Mouse (Mus musculus) hindbrain, postnatal 0 days (tissue): ENCODE data around the gene Dexi. TPM values are rescaled to one million over a fixed set of nuclear protein-coding genes. Genes with fewer than 3 reads are reported as not detected.

Experiments
- ATAC-seq: fragments of 200-750 bp; cut with Nextera tagmentation; 2 replicates; pipeline ENCODE4 v1.8.0; 2017; ENCODE audit warnings: mild to moderate bottlenecking, moderate TSS enrichment, moderate library complexity
- DNase-seq: peaks from one replicate; pipeline ENCODE4 v3.0.0-alpha.2; 2015; ENCODE audit warnings: low spot score
- H3K27ac ChIP-seq: fragments of 300-500 bp; sonication (generic); 2 replicates; pipeline ENCODE4 v1.5.1; 2014; ENCODE audit warnings: mild to moderate bottlenecking
- H3K27me3 ChIP-seq: fragments of 300-500 bp; sonication (generic); 2 replicates; pipeline ENCODE4 v1.6.1; 2014; ENCODE audit warnings: low read length, mixed read lengths; ENCODE audit not compliant: insufficient read depth
- H3K36me3 ChIP-seq: fragments of 300-500 bp; sonication (generic); 2 replicates; pipeline ENCODE4 v1.6.1; 2014; ENCODE audit warnings: low read length, mixed read lengths; ENCODE audit not compliant: insufficient read depth
- H3K4me1 ChIP-seq: fragments of 300-500 bp; sonication (generic); 2 replicates; pipeline ENCODE4 v1.6.1; 2014; ENCODE audit warnings: antibody characterized with exemption, low read length, mixed read lengths; ENCODE audit not compliant: insufficient read depth
- H3K4me2 ChIP-seq: fragments of 300-500 bp; sonication (generic); 2 replicates; pipeline ENCODE4 v1.6.1; 2014; ENCODE audit warnings: low read depth, mild to moderate bottlenecking, low read length, moderate library complexity, mixed read lengths
- H3K4me3 ChIP-seq: fragments of 300-500 bp; sonication (generic); 2 replicates; pipeline ENCODE4 v1.5.1; 2014; ENCODE audit warnings: low read length
- H3K9ac ChIP-seq: fragments of 300-500 bp; sonication (generic); replicated peaks from 2 replicates; pipeline ENCODE4 v1.6.1; 2014; ENCODE audit warnings: mild to moderate bottlenecking, low read length, moderate library complexity, mixed read lengths
- H3K9me3 ChIP-seq: fragments of 300-500 bp; sonication (generic); 2 replicates; pipeline ENCODE4 v1.6.1; 2016; ENCODE audit warnings: low read length, mixed read lengths
- CTCF ChIP-seq: IDR thresholded peaks from 2 replicates; pipeline ENCODE4 v1.5.1; 2016; ENCODE audit warnings: antibody characterized with exemption, control low read depth, low read depth
- WGBS: fragments of 180-500 bp; shearing (Covaris S2); extraction: QIAGEN DNeasy Blood & Tissue Kit; methylation state at CpG from one replicate; pipeline ENCODE4 v1.1.7; 2014; 5-methylcytosine and 5-hydroxymethylcytosine counted together
- polyA plus RNA-seq: library from polyadenylated mRNA; unstranded; fragments of >200 nt; fragmentation: Nextera tagmentation; extraction: Ambion mirVana; gene quantifications from 2 replicates; pipeline ENCODE4 v1.2.1, GENCODE M21; 2015
- total RNA-seq: library from RNA; depleted of rRNA; stranded (reverse); fragments of >200 nt; gene quantifications from 2 replicates; pipeline ENCODE4 v1.2.3, GENCODE M21; 2014

Gene Dexi
- total and polyA plus RNA-seq, 2 experiments from 2014 or later: 21.6 to 50.7 TPM

GRCm38 (mm10) chr16:10574936-10575335 is 32.1 kb upstream of the Dexi start:
- 84% methylated on average over 2 of the region's 2 CpGs for WGBS
- H3K4me2 ChIP-seq: no peak overlapping the region
- DNase-seq: peak; percentile 8
- no peak overlapping the region for H3K9ac ChIP-seq
- H3K9me3 ChIP-seq: no peaks in the 10 kb centered on the region
- H3K4me1 ChIP-seq: no peaks in the 10 kb centered on the region
- no peak for TF ChIP-seq CTCF
- no peak overlapping the region for H3K27ac ChIP-seq
- H3K4me3 ChIP-seq: no peak overlapping the region
- H3K36me3 ChIP-seq: peaks cover 68% of the 10 kb centered on the region
- no peak for ATAC-seq
- H3K27me3 ChIP-seq: no peaks in the 10 kb centered on the region

DNA sequence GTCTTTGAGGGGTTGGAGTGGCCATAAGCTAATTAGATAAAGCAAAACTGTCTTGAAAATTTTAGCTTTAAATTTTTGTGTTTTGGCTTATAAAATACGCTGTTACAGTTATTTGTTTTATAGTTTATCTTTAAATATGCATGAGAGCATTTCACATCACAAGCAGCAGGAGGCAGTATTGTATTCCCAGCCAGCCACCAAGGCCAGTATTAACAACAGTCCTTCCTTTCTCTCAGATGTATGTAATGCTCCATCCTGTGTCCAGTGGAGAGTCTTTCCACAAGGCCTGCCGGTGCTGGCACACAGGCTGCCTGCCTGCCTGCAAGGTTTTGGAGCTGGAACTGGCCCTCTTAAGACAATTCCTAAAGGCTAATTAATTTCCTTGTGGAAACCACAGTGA is 29.0 kb upstream of the Dexi start:
- Histone ChIP-seq H3K27ac (no peak overlapping the region), H3K36me3 (peaks cover 59% of the 10 kb centered on the region), H3K9me3 (no peaks in the 10 kb centered on the region), H3K4me1 (no peaks in the 10 kb centered on the region), H3K27me3 (no peaks in the 10 kb centered on the region), H3K4me2 (no peak overlapping the region), H3K4me3 (no peak overlapping the region), H3K9ac (no peak overlapping the region)
- peak; percentile 71 for TF ChIP-seq CTCF
- no peak for ATAC-seq
- WGBS: 35% methylated on average over 2 of the region's 2 CpGs
- DNase-seq: peak; percentile 58

GRCm38 (mm10) chr16:10570708-10571107 is 27.9 kb upstream of the Dexi start:
- no peak overlapping the region for H3K27ac ChIP-seq

DNA sequence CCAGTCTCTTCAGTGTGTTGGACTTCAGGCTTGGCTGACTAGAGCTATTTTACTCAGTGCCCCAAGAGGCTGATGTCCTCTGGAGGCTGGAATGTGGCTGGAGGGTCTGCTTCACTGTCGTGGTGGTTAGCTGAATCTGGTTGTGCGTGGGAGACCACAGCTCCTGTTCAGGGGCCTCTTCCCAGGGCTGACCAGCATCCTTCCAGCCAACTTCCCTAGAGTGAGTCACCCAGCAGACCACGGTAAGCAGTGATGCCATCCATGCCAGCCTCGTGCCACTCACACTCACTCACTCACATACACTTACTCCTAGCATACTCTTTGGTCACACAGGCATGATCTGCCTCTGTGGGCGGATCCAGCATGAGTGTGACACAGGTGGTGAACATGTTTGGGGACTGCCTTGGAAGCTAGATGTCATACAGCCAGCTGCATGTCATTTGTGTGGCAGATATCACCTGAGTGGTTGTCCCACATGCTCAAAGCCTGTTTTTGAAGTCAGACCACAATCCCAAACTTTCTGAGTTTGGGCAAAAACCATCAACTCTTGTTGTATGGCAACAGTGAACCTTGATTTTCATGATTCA is 27.0 kb upstream of the Dexi start:
- H3K27ac ChIP-seq: no peak overlapping the region
- DNase-seq (no peak), ATAC-seq (no peak)
- no peak overlapping the region for H3K4me3 ChIP-seq
- H3K27me3 ChIP-seq: no peaks in the 10 kb centered on the region
- WGBS: 83% methylated on average over 5 of the region's 5 CpGs
- no peaks in the 10 kb centered on the region for H3K9me3 ChIP-seq
- no peak overlapping the region for H3K4me2 ChIP-seq
- H3K9ac ChIP-seq: no peak overlapping the region
- H3K36me3 ChIP-seq: peaks cover 45% of the 10 kb centered on the region
- no peak for TF ChIP-seq CTCF
- no peaks in the 10 kb centered on the region for H3K4me1 ChIP-seq

More at GRCm38 (mm10) chr16:10570708-10571107, 27.9 kb upstream of the Dexi start:
- no peak overlapping the region for H3K4me2 ChIP-seq
- peak; percentile 32 for TF ChIP-seq CTCF
- H3K9me3 ChIP-seq: no peaks in the 10 kb centered on the region
- 71% methylated on average over 1 of the region's 1 CpGs for WGBS
- DNase-seq: no peak
- H3K4me1 ChIP-seq: no peaks in the 10 kb centered on the region
- H3K36me3 ChIP-seq: peaks cover 48% of the 10 kb centered on the region
- ATAC-seq: no peak
- no peak overlapping the region for H3K9ac ChIP-seq
- no peak overlapping the region for H3K4me3 ChIP-seq
- H3K27me3 ChIP-seq: no peaks in the 10 kb centered on the region

- no peak overlapping the region for H3K4me2 ChIP-seq
- no peaks in the 10 kb centered on the region for H3K4me1 ChIP-seq
- H3K9me3 ChIP-seq: no peaks in the 10 kb centered on the region
- H3K27me3 ChIP-seq: no peaks in the 10 kb centered on the region
- H3K36me3 ChIP-seq: peaks cover 44% of the 10 kb centered on the region
- ATAC-seq: no peak
- WGBS: 93% methylated on average over 4 of the region's 4 CpGs
- H3K27ac ChIP-seq: no peak overlapping the region
- TF ChIP-seq CTCF: no peak
- no peak overlapping the region for H3K4me3 ChIP-seq
- no peak for DNase-seq
- H3K9ac ChIP-seq: no peak overlapping the region
These were observed 24.3 kb upstream of the Dexi start for GRCm38 (mm10) chr16:10567153-10567552.

GRCm38 (mm10) chr16:10565278-10565885 is 22.5 kb upstream of the Dexi start:
- peak; percentile 95 for TF ChIP-seq CTCF
- H3K4me1 ChIP-seq: no peaks in the 10 kb centered on the region
- H3K9ac ChIP-seq: no peak overlapping the region
- peak; percentile 89 for ATAC-seq
- no peak overlapping the region for H3K4me3 ChIP-seq
- WGBS: 43% methylated on average over 4 of the region's 4 CpGs
- no peak overlapping the region for H3K27ac ChIP-seq
- no peaks in the 10 kb centered on the region for H3K27me3 ChIP-seq
- peaks cover 44% of the 10 kb centered on the region for H3K36me3 ChIP-seq
- peak; percentile 83 for DNase-seq
- H3K4me2 ChIP-seq: no peak overlapping the region
- no peaks in the 10 kb centered on the region for H3K9me3 ChIP-seq

GRCm38 (mm10) chr16:10559991-10560390 is 17.1 kb upstream of the Dexi start:
- WGBS: 93% methylated on average over 8 of the region's 8 CpGs
- no peak overlapping the region for H3K27ac ChIP-seq
- H3K9me3 ChIP-seq: no peaks in the 10 kb centered on the region
- H3K36me3 ChIP-seq: peaks cover 27% of the 10 kb centered on the region; the same call in 1 of the 2 replicates
- DNase-seq: no peak
- H3K27me3 ChIP-seq: no peaks in the 10 kb centered on the region
- H3K4me2 ChIP-seq: no peak overlapping the region
- no peak overlapping the region for H3K9ac ChIP-seq
- no peak for TF ChIP-seq CTCF
- no peaks in the 10 kb centered on the region for H3K4me1 ChIP-seq
- H3K4me3 ChIP-seq: no peak overlapping the region
- ATAC-seq: no peak
